Mouse (Mus musculus) brain, embryonic 14.5 days (tissue): Measurements from ENCODE around the gene 1810049J17Rik.

Experiments used
- CTCF ChIP-seq: fragments of 200-500 bp; IDR thresholded peaks from 2 replicates; pipeline ENCODE4 v1.5.1; 2012; ENCODE audit warnings: inconsistent platforms, mild to moderate bottlenecking, moderate library complexity, borderline replicate concordance; ENCODE audit not compliant: insufficient read depth, insufficient read length; ENCODE audit errors: extremely low read depth
- POLR2A ChIP-seq: fragments of 200-500 bp; IDR thresholded peaks from 2 replicates; pipeline ENCODE4 v1.6.1; 2012; ENCODE audit warnings: mild to moderate bottlenecking, inconsistent platforms, borderline replicate concordance; ENCODE audit not compliant: poor library complexity, insufficient read depth, insufficient read length, severe bottlenecking; ENCODE audit errors: extremely low read depth

GRCm38 (mm10) chr15:12298231-12298737, 23.4 kb downstream of the 1810049J17Rik start:
- TF ChIP-seq CTCF: no peak
- no peak for TF ChIP-seq POLR2A
